Mouse (Mus musculus) spleen, adult 2 months (tissue): ENCODE data around the gene Tbx1. TPM values are rescaled to one million over a fixed set of nuclear protein-coding genes. Genes with fewer than 3 reads are reported as not detected.

Experiments
- DNase-seq, 2 experiments: peaks; one replicate each; pipeline versions ENCODE4 v3.0.0 to v3.0.0-alpha.2; 2012 to 2021; ENCODE audit warnings: low spot score in 2 of 2, low read depth in 1 of 2
- H3K27ac ChIP-seq: fragments of 200-500 bp; 2 replicates; pipeline ENCODE4 v1.5.1; 2012; ENCODE audit warnings: low read length, inconsistent platforms; ENCODE audit not compliant: insufficient read depth
- H3K27me3 ChIP-seq: fragments of 200-500 bp; 2 replicates; pipeline ENCODE4 v1.6.1; 2012; ENCODE audit warnings: mild to moderate bottlenecking, moderate library complexity, low read length, inconsistent platforms; ENCODE audit not compliant: control insufficient read depth, insufficient read depth
- H3K36me3 ChIP-seq: fragments of 200-500 bp; 2 replicates; pipeline ENCODE4 v1.6.1; 2012; ENCODE audit warnings: mild to moderate bottlenecking, low read length, inconsistent platforms; ENCODE audit not compliant: control insufficient read depth, insufficient read depth
- H3K4me1 ChIP-seq: fragments of 200-500 bp; 2 replicates; pipeline ENCODE4 v1.6.1; 2011; ENCODE audit warnings: inconsistent platforms; ENCODE audit not compliant: control insufficient read depth, insufficient read depth, insufficient read length
- H3K4me3 ChIP-seq: fragments of 200-500 bp; 2 replicates; pipeline ENCODE4 v1.5.1; 2011; ENCODE audit warnings: mild to moderate bottlenecking, inconsistent platforms; ENCODE audit not compliant: insufficient read depth, insufficient read length; ENCODE audit errors: extremely low read depth
- CTCF ChIP-seq: fragments of 200-500 bp; IDR thresholded peaks from 2 replicates; pipeline ENCODE4 v1.5.1; 2011; ENCODE audit warnings: mild to moderate bottlenecking, inconsistent platforms; ENCODE audit not compliant: insufficient read depth, insufficient read length, insufficient replicate concordance; ENCODE audit errors: extremely low read depth
- POLR2A ChIP-seq: fragments of 200-500 bp; IDR thresholded peaks from 2 replicates; pipeline ENCODE4 v1.6.1; 2011; ENCODE audit warnings: low read depth, low read length, inconsistent platforms
- WGBS: fragments of 180-500 bp; shearing (Covaris S2); methylation state at CpG from one replicate; pipeline ENCODE4 v1.1.7; 2018; 5-methylcytosine and 5-hydroxymethylcytosine counted together
- polyA plus RNA-seq: library from polyadenylated mRNA; depleted of rRNA; stranded (reverse); fragments of >200 nt; gene quantifications from 2 replicates; pipeline ENCODE4 v1.2.3, GENCODE M21; 2012

Tbx1 gene
- polyA plus RNA-seq, 1 experiment: 0.42 TPM

DNA sequence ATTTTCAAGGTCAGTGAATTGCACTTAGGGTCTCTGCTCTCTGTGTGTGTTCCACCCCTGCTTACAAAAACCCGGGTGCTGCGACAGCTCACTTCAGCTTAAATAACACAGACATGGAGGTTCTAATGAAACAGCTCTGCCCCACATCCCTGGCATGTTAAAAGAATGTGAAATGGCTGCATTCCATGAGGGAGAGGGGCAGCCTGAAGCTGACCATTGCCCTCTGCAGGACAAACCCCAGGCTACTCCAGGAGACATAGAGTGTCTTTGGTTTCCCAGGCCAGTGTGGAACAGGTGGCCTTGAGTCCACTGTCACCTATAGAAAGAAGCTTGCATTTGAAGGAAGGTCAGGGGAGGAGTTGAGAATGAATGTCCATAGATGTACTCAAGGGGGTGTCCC is 10.1 kb downstream of the Tbx1 start:
- no peak for DNase-seq
- H3K4me1 ChIP-seq: peaks cover 3% of the 10 kb centered on the region; the same call in 1 of the 2 replicates
- peaks cover 19% of the 10 kb centered on the region for H3K27me3 ChIP-seq
- H3K36me3 ChIP-seq: no peaks in the 10 kb centered on the region
- H3K27ac ChIP-seq: no peak overlapping the region
- H3K4me3 ChIP-seq: no peak overlapping the region
- TF ChIP-seq POLR2A (no peak), CTCF (no peak)
- 75% methylated on average over 2 of the region's 2 CpGs for WGBS

DNA sequence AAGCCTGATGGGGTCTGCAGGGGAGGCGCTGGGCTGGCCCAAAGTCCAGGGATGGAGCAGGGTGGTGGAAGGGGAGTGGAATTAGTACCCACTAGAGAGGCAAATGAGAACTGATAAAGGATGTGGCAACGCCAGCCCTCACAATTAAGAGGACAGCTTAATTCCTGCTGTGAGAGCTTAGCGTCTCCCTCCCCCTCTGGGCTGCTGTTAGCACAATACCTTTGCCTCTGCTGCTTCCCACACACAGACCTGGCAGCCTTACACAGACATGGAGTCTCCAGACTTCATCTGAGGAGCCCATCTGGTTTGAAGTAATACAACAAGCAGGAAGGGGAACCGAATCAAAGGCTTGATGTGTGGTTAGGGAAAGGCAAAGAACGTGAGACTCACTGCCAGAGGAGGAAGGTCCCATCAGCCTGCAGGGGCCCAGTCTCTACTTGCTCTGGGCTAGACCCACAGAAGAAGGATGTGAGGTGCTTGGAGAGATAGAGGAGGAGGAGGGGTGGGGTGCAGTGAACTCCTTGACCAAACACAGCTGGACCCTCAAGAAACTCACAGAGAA is 12.8 kb downstream of the Tbx1 start:
- Histone ChIP-seq H3K4me3 (no peak overlapping the region), H3K4me1 (peaks cover 3% of the 10 kb centered on the region; the same call in 1 of the 2 replicates), H3K27me3 (peaks cover 12% of the 10 kb centered on the region), H3K27ac (no peak overlapping the region), H3K36me3 (no peaks in the 10 kb centered on the region)
- no peak for DNase-seq
- 35% methylated on average over 5 of the region's 5 CpGs for WGBS
- TF ChIP-seq CTCF (no peak), POLR2A (no peak)

DNA sequence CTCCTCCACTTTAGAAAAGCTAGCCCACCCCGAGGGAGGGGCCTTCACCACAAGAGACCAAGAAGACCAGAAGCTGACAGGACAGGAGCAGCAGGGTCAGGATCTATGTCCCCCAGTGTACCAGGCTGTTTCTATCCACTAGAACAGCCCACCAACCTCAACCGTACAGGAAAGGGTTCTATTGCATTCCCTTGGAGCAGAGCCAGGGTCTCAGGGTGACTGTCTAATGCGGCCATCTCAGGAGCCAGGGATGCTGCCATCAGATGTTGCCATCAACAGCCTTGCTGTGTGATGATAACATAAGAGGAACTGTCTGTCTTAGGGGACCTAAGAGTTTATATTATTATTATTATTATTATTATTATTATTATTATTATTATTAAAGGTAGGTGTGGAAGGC is 13.4 kb downstream of the Tbx1 start:
- no peak for DNase-seq
- H3K4me1 ChIP-seq: peaks cover 3% of the 10 kb centered on the region; the same call in 1 of the 2 replicates
- TF ChIP-seq CTCF: no peak
- TF ChIP-seq POLR2A: no peak
- H3K27ac ChIP-seq: no peak overlapping the region
- H3K4me3 ChIP-seq: no peak overlapping the region
- H3K27me3 ChIP-seq: peaks cover 6% of the 10 kb centered on the region
- H3K36me3 ChIP-seq: no peaks in the 10 kb centered on the region
- WGBS: 55% methylated on average over 3 of the region's 3 CpGs

DNA sequence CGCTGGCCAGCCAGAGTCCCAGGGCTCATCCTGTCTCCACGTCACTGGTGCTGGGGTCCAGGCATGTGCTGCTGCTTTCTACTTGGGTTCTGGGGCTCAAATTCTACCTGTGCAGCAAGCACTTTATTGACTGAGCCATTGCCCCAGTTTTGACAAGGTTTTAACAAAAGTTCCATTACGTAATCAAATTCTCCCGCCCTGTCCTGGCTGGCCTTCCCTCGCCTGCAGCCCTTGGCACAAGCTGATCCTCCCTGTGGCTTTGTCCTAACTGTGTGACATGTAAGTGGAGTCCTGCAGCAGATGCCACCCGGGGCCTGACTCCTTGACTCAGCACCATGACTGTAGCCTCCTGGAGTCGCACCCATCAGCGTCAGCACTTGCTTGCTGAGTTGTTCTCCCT is 16.3 kb downstream of the Tbx1 start:
- Histone ChIP-seq H3K27ac (no peak overlapping the region), H3K36me3 (no peaks in the 10 kb centered on the region), H3K4me1 (no peaks in the 10 kb centered on the region), H3K4me3 (no peak overlapping the region), H3K27me3 (no peaks in the 10 kb centered on the region)
- 85% methylated on average over 8 of the region's 8 CpGs for WGBS
- DNase-seq: no peak
- no peak for TF ChIP-seq CTCF
- no peak for TF ChIP-seq POLR2A

DNA sequence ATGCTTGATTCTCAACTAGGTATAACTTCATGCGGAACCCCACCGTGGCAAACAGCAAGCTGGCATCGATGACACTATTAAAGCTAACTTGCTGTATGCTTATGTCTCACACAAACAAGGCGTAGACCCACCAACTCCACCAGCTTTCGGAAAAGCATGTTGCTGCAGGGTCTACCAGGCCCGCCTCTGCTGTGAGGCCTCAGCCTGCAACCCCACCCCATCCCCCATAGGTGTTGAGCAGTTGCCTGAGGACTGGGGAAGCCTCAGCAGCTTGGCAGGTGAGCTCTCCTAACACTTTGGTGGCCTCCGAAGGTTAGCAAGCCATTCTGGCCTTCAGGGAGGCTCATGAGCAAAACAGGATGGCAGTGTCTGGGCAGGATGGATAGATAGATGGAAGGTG is 21.9 kb downstream of the Tbx1 start:
- no peak overlapping the region for H3K27ac ChIP-seq
- no peaks in the 10 kb centered on the region for H3K36me3 ChIP-seq
- H3K4me3 ChIP-seq: no peak overlapping the region
- H3K4me1 ChIP-seq: no peaks in the 10 kb centered on the region
- TF ChIP-seq CTCF (no peak), POLR2A (no peak)
- H3K27me3 ChIP-seq: no peaks in the 10 kb centered on the region
- no peak for DNase-seq
- 84% methylated on average over 7 of the region's 7 CpGs for WGBS

DNA sequence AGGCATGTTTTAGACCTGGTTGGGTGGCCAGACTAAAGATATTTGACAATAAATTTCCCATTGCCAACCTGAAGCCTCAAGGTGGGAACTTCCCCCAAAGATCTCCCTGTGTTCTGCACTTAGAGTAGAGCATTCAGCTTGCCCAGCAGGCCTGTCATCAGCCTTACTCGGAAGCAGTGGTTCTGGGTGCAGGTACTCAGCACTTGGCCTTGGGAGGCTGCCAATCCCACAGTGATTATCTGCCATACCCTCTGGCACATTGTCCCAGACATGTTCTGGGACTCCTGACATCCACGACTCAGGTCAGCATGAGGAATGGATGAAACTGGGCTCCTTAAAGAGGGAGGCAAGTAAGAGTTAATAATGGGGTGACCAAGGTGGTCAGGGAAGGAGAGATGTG is 26.0 kb downstream of the Tbx1 start:
- H3K27ac ChIP-seq: no peak overlapping the region
- H3K4me3 ChIP-seq: no peak overlapping the region
- DNase-seq: no peak
- H3K27me3 ChIP-seq: no peaks in the 10 kb centered on the region
- WGBS: 80% methylated on average over 2 of the region's 2 CpGs
- TF ChIP-seq CTCF: no peak
- no peaks in the 10 kb centered on the region for H3K36me3 ChIP-seq
- no peaks in the 10 kb centered on the region for H3K4me1 ChIP-seq

DNA sequence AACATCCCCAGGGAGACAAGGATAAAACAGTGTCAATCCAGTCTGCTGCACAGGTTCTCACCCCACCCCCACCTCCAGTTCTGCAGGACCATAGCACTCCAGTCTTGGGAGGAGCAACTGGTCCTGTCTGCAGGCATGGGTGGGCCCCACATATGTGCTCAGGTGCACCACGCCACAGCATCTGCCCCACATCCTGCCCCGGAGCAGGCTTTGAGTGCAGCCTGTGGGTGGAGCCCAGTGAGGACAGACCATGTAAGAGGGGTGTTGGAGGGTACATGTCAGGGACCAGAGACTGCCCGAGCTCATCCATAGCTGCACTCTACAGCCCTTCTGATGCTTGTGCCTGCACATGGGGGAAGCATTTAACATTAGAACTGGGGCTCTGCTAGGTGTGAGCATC is 34.0 kb downstream of the Tbx1 start:
- WGBS: 69% methylated on average over 3 of the region's 3 CpGs
- Histone ChIP-seq H3K4me3 (no peak overlapping the region), H3K4me1 (no peaks in the 10 kb centered on the region), H3K27me3 (no peaks in the 10 kb centered on the region), H3K36me3 (no peaks in the 10 kb centered on the region), H3K27ac (no peak overlapping the region)
- TF ChIP-seq CTCF (no peak), POLR2A (no peak)
- DNase-seq: no peak
